Mouse (Mus musculus): ENCODE results near the gene Nudt13. TPM values are rescaled to one million over a fixed set of nuclear protein-coding genes. Genes with fewer than 3 reads are reported as not detected.
"Not testable (repeated sequence)": the region's sequence is repeated elsewhere in the genome, so short reads cannot be mapped to it uniquely, and the experiment has no call there.

Nudt13 gene
- polyA plus RNA-seq, 2 experiments = 14.3 to 30.0 TPM

DNA sequence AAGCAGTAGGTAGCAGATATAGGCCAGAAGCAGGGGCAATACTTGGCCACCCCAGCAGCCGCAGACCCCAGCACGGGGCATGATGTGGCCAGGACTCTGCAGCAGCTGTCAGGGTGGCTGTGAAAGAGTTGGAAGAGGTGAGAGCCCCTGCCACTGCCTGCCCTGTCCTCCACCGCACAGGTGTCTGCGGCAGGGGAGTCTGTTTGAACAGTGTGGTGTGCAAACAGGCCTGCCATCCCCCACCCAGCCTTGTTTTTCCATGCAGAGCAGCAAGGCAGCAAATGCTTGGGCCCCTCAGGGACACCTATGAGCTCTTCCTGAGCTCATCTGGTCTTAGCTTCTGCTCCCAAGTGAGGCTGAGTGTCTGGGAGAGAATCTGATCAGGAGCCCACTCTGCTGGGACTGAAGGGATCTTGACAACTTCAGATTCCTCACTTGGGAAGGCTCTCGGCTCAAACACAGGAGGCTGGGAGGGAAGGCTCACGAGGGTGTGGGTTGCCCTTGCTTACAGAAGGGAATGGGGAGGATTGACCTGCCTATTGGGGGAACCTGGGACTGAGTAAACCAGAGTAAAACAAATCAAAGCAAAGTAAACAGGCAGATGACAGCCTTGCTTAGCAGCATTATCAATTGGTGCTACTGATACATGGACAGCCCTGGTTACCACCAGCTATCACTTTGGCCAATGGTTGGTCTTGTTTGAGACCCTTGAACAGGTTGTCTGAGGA, 25.3 kb upstream of the Nudt13 start, which contains the start of gene Kcnk16:
TSS of gene Kcnk16 (minus strand) at position 118 of the 728 bp plus-strand sequence.
- Histone ChIP-seq H3K4me2 (replicated peaks; ENCODE audit: low read depth, low read length, severe bottlenecking) (no peak within 1 kb of the TSS), H3K4me3 (replicated peaks; ENCODE audit: low read length) (no peak within 1 kb of the TSS), H3K4me1 (ENCODE audit: control insufficient read depth, insufficient read depth, low read length) (no peaks in the 10 kb centered on the region), H3K36me3 (ENCODE audit: control insufficient read depth, insufficient read depth, low read length) (no peaks in the 10 kb centered on the region), H3K27me3 (ENCODE audit: control insufficient read depth, insufficient read depth, low read length) (no peaks in the 10 kb centered on the region), H3K9me3 (ENCODE audit: control insufficient read depth, low read length) (0 out of 2 replicates have a peak, but pooled peaks cover 4% of the 10 kb centered on the region), H3K9ac (ENCODE audit: low read depth, low read length, severe bottlenecking) (no peak within 1 kb of the TSS), H3K27ac (replicated peaks; ENCODE audit: low read depth, low read length) (no peak within 1 kb of the TSS)
- TF ChIP-seq POLR2A (IDR thresholded peaks at IDR 0.05; ENCODE audit: borderline replicate concordance, extremely low read depth, insufficient read depth, insufficient read length) = no peak
- DNase-seq (ENCODE audit: low spot score) = no peak
- no peak for ATAC-seq (ENCODE audit: low FRiP score, low read depth)
- 73% methylated on average over 6 of the region's 6 CpGs for WGBS

DNA sequence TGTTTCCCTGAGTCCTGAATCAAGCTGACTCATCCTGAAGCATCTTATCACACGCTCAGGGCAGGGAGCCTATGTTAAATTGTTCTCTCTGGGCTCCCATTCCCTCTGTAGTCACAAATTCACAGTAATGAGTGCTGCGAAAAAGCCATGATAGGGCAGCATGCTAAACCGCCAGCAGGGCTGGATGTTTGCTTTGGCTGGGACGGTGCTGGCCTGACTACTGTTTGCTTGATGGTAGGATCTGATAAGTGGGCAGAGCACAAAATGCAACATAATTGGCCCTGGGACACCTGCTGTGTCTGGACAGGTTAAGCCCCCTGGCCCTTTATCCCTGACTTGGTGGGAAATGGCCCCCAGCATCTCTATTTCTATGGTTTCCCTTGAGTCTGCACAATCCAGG, 3.1 kb upstream of the Nudt13 start:
- Histone ChIP-seq H3K36me3 (ENCODE audit: control insufficient read depth, insufficient read depth, low read length) (no peaks in the 10 kb centered on the region), H3K9me3 (ENCODE audit: control insufficient read depth, low read length) (no peaks in the 10 kb centered on the region), H3K9ac (ENCODE audit: low read depth, low read length, severe bottlenecking) (no peak overlapping the region), H3K4me1 (ENCODE audit: control insufficient read depth, insufficient read depth, low read length) (peaks cover 5% of the 10 kb centered on the region; the same call in 1 of the 2 replicates), H3K27me3 (ENCODE audit: control insufficient read depth, insufficient read depth, low read length) (no peaks in the 10 kb centered on the region), H3K4me3 (replicated peaks; ENCODE audit: low read length) (no peak overlapping the region), H3K27ac (replicated peaks; ENCODE audit: low read depth, low read length) (no peak overlapping the region), H3K4me2 (replicated peaks; ENCODE audit: low read depth, low read length, severe bottlenecking) (no peak overlapping the region)
- TF ChIP-seq POLR2A (IDR thresholded peaks at IDR 0.05; ENCODE audit: borderline replicate concordance, extremely low read depth, insufficient read depth, insufficient read length) = no peak
- no peak for ATAC-seq (ENCODE audit: low FRiP score, low read depth)
- no peak for DNase-seq (ENCODE audit: low spot score)
- 76% methylated on average over 4 of the region's 4 CpGs for WGBS

DNA sequence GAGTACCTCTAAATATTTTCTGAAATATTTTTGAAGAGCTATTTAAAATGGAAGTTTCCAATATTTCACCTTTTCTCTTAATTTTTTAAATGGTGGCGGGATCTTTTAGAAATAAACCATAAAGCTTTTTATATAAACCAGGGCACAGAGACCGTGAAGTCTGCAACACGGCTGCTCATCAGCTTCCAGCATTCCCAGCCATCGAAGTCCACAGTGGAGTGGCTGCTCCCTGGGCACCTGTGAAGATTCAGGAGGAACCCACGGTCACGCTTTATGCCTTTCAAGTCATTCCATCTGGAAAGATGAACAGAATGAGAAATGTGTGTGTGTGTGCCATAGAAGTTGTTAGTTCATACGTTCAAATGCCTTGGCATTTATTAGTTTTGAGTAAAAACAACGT, 450 bp downstream of the Nudt13 start:
- ATAC-seq (ENCODE audit: low FRiP score, low read depth) (no peak), DNase-seq (ENCODE audit: low spot score) (no peak)
- Histone ChIP-seq H3K4me1 (ENCODE audit: control insufficient read depth, insufficient read depth, low read length) (peaks cover 5% of the 10 kb centered on the region; the same call in 1 of the 2 replicates), H3K4me2 (replicated peaks; ENCODE audit: low read depth, low read length, severe bottlenecking) (peak overlapping the region; percentile 67), H3K27ac (replicated peaks; ENCODE audit: low read depth, low read length) (no peak overlapping the region), H3K9ac (ENCODE audit: low read depth, low read length, severe bottlenecking) (peak overlapping the region; percentile 38), H3K9me3 (ENCODE audit: control insufficient read depth, low read length) (no peaks in the 10 kb centered on the region), H3K4me3 (replicated peaks; ENCODE audit: low read length) (peak overlapping the region; percentile 51), H3K36me3 (ENCODE audit: control insufficient read depth, insufficient read depth, low read length) (no peaks in the 10 kb centered on the region), H3K27me3 (ENCODE audit: control insufficient read depth, insufficient read depth, low read length) (no peaks in the 10 kb centered on the region)
- 35% methylated on average over 8 of the region's 8 CpGs for WGBS
- TF ChIP-seq POLR2A (IDR thresholded peaks at IDR 0.05; ENCODE audit: borderline replicate concordance, extremely low read depth, insufficient read depth, insufficient read length) = no peak

DNA sequence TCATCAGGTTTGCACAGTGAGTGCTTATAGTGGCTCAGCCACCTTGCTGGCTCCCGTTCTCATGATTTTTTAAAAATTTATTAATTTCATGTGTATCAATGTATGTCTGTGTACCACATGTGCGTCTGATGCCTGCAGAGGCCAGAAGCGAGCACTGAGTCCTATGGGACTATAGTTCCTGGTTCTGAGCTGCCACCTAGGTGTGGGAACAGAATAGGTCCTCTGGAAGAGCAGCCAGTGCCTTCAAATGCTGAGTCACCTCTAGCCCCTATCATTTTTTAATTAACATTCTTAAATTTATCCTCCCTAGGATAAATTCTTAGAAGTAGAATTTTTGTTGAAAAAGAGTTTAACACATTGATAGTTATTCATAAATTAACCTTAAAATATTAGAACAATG, 3.1 kb downstream of the Nudt13 start:
- ATAC-seq (ENCODE audit: low FRiP score, low read depth) = no peak
- no peaks in the 10 kb centered on the region for H3K36me3 ChIP-seq (ENCODE audit: control insufficient read depth, insufficient read depth, low read length)
- H3K27me3 ChIP-seq (ENCODE audit: control insufficient read depth, insufficient read depth, low read length) = no peaks in the 10 kb centered on the region
- no peak overlapping the region for H3K27ac ChIP-seq (replicated peaks; ENCODE audit: low read depth, low read length)
- no peak for TF ChIP-seq POLR2A (IDR thresholded peaks at IDR 0.05; ENCODE audit: borderline replicate concordance, extremely low read depth, insufficient read depth, insufficient read length)
- H3K4me2 ChIP-seq (replicated peaks; ENCODE audit: low read depth, low read length, severe bottlenecking) = no peak overlapping the region
- H3K9ac ChIP-seq (ENCODE audit: low read depth, low read length, severe bottlenecking) = no peak overlapping the region
- WGBS = 71% methylated on average over 3 of the region's 3 CpGs
- no peak for DNase-seq (ENCODE audit: low spot score)
- no peak overlapping the region for H3K4me3 ChIP-seq (replicated peaks; ENCODE audit: low read length)
- H3K9me3 ChIP-seq (ENCODE audit: control insufficient read depth, low read length) = no peaks in the 10 kb centered on the region
- peaks cover 5% of the 10 kb centered on the region; the same call in 1 of the 2 replicates for H3K4me1 ChIP-seq (ENCODE audit: control insufficient read depth, insufficient read depth, low read length)

GRCm38 (mm10) chr14:20298131-20298530, 3.6 kb downstream of the Nudt13 start:
- H3K4me1 ChIP-seq (ENCODE audit: control insufficient read depth, insufficient read depth, low read length) = peaks cover 5% of the 10 kb centered on the region; the same call in 1 of the 2 replicates
- H3K9ac ChIP-seq (ENCODE audit: low read depth, low read length, severe bottlenecking) = no peak overlapping the region
- no peak overlapping the region for H3K4me2 ChIP-seq (replicated peaks; ENCODE audit: low read depth, low read length, severe bottlenecking)
- no peaks in the 10 kb centered on the region for H3K9me3 ChIP-seq (ENCODE audit: control insufficient read depth, low read length)
- TF ChIP-seq POLR2A (IDR thresholded peaks at IDR 0.05; ENCODE audit: borderline replicate concordance, extremely low read depth, insufficient read depth, insufficient read length) = no peak
- ATAC-seq (ENCODE audit: low FRiP score, low read depth) (no peak), DNase-seq (ENCODE audit: low spot score) (no peak)
- no peaks in the 10 kb centered on the region for H3K27me3 ChIP-seq (ENCODE audit: control insufficient read depth, insufficient read depth, low read length)
- 79% methylated on average over 3 of the region's 3 CpGs for WGBS
- H3K4me3 ChIP-seq (replicated peaks; ENCODE audit: low read length) = no peak overlapping the region
- no peaks in the 10 kb centered on the region for H3K36me3 ChIP-seq (ENCODE audit: control insufficient read depth, insufficient read depth, low read length)
- no peak overlapping the region for H3K27ac ChIP-seq (replicated peaks; ENCODE audit: low read depth, low read length)

GRCm38 (mm10) chr14:20305085-20305484, 10.6 kb downstream of the Nudt13 start:
- ATAC-seq (ENCODE audit: low FRiP score, low read depth); H3K9me3 ChIP-seq (ENCODE audit: control insufficient read depth, low read length); H3K27me3 ChIP-seq (ENCODE audit: control insufficient read depth, insufficient read depth, low read length); H3K4me1 ChIP-seq (ENCODE audit: control insufficient read depth, insufficient read depth, low read length); H3K4me3 ChIP-seq (replicated peaks; ENCODE audit: low read length); H3K4me2 ChIP-seq (replicated peaks; ENCODE audit: low read depth, low read length, severe bottlenecking); H3K27ac ChIP-seq (replicated peaks; ENCODE audit: low read depth, low read length); DNase-seq (ENCODE audit: low spot score); H3K9ac ChIP-seq (ENCODE audit: low read depth, low read length, severe bottlenecking): not testable (repeated sequence)
- peaks cover 25% of the 10 kb centered on the region for H3K36me3 ChIP-seq (ENCODE audit: control insufficient read depth, insufficient read depth, low read length)
- WGBS = 68% methylated on average over 2 of the region's 2 CpGs
